Mouse (Mus musculus) cortical plate, adult 2 months (tissue): ENCODE measurements around the gene Sema4d. TPM values are rescaled to one million over a fixed set of nuclear protein-coding genes. Genes with fewer than 3 reads are reported as not detected.
"Not testable (repeated sequence)": the region's sequence is repeated elsewhere in the genome, so short reads cannot be mapped to it uniquely, and the experiment has no call there.

Source experiments
- H3K27ac ChIP-seq: fragments of 200-500 bp; 2 replicates; pipeline ENCODE4 v1.5.1; 2012; ENCODE audit warnings: low read length, control low read depth, inconsistent platforms; ENCODE audit not compliant: insufficient read depth
- H3K4me1 ChIP-seq: fragments of 200-500 bp; 2 replicates; pipeline ENCODE4 v1.6.1; 2011; ENCODE audit warnings: low read length; ENCODE audit not compliant: control insufficient read depth, insufficient read depth
- H3K4me3 ChIP-seq: fragments of 200-500 bp; 2 replicates; pipeline ENCODE4 v1.5.1; 2011; ENCODE audit warnings: mild to moderate bottlenecking, low read length, control low read depth; ENCODE audit not compliant: insufficient read depth
- CTCF ChIP-seq: fragments of 200-500 bp; IDR thresholded peaks from 2 replicates; pipeline ENCODE4 v1.5.1; 2011; ENCODE audit warnings: mild to moderate bottlenecking, control low read depth, low read length; ENCODE audit not compliant: insufficient read depth; ENCODE audit errors: extremely low read depth
- POLR2A ChIP-seq: fragments of 200-500 bp; IDR thresholded peaks from 2 replicates; pipeline ENCODE4 v1.6.1; 2011; ENCODE audit warnings: mild to moderate bottlenecking, low read length, control low read depth; ENCODE audit not compliant: insufficient read depth; ENCODE audit errors: extremely low read depth
- polyA plus RNA-seq: library from polyadenylated mRNA; depleted of rRNA; stranded (reverse); fragments of >200 nt; gene quantifications from 2 replicates; pipeline ENCODE4 v1.2.3, GENCODE M21; 2012

Gene Sema4d
- polyA plus RNA-seq, 1 experiment = 99.9 TPM

DNA sequence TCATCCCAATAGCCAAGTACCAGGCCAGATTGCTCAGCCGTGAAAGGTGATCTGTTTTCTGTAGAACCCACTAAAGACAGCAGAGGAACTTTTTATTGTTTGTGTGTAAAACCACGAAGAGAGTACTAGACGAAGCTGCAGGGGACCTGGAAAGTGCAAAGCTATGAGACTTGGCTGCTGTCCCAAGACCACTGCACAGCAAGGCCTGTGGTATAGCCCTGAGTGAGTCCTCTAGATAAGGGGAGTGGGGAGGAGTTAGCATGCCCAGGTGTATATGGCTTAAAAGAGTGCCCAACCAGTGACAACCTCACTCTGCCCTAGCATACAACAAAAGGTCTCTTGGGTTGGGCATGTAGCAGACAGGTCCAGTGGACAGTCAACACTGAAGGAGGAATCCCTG lies 104.9 kb downstream of the Sema4d start:
- Histone ChIP-seq H3K27ac (no peak overlapping the region), H3K4me3 (no peak overlapping the region), H3K4me1 (no peaks in the 10 kb centered on the region)
- TF ChIP-seq POLR2A = no peak

DNA sequence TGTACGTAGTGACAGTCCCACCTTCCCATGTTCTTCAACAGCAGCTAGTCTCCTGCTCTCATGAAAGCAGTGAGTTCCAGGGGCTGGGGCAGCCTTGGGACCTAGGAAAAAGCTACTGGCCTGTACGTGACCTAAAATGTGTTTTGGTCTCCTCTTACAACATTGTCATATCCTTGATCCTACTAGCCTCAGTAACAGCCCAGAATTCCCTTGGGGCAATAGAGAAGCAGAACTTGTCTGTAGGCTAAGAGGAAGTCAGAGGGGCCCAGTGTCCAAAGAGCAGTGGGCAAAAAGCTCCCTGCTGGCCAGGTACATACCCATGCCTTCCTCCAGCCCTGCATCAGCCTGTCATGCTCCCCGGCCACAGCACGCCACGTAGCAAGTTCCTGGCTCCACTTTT lies 106.6 kb downstream of the Sema4d start:
- no peak overlapping the region for H3K27ac ChIP-seq
- H3K4me3 ChIP-seq = no peak overlapping the region
- no peak for TF ChIP-seq POLR2A
- TF ChIP-seq CTCF = no peak
- H3K4me1 ChIP-seq = no peaks in the 10 kb centered on the region

DNA sequence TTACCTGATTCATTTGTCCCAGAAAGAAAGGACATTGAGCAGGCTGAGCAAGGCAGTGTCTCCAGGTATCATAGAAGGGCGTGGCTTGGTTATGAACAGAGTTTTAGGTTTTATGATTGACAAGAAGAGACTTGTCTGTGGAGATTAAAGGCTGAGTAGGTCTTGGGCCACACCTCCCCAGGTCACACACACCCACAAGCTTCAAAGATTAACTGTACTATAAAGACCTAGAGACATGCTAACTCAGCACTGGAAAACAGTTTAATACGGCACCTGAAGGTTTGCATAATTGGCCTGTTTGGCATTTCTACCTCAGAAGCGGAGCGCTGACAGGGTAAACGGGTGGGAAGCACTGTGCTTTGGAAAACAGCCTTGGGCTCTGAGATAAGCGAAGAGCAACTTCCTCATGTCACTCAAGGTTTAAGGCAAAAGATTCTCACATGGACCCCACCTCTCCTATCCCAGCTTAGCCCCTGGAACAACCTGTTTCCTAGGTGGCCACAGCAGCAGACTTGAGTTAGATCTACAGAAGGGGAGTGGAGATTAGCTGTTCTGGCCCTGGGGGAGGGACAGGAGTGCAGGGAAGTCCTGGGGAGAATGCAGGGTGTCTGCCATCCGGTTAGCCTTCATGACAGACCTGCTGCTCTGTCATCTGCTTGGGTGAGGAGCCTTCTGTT lies 108.1 kb downstream of the Sema4d start:
- Histone ChIP-seq H3K27ac (no peak overlapping the region), H3K4me1 (no peaks in the 10 kb centered on the region), H3K4me3 (no peak overlapping the region)
- TF ChIP-seq POLR2A (no peak), CTCF (no peak)

DNA sequence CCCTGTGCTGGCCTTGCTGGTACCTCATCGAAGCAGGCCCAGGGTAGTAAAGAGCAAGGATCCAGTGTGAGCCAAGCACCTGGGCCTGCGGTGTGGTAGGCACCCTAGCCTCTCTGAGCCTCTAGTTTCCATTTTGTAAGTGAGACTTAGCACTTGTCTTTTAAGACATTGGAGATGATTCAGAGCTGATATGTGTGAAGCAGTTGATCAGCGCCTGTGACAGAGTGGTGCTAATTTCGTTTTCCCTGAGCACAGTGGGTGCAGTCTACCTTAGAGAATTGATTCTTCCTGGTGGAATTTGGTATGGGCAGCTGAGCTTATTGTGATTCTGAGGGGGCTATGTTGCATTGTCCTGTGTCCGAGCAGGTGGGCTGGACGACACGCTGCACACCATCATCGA lies 111.9 kb downstream of the Sema4d start:
- Histone ChIP-seq H3K27ac (no peak overlapping the region), H3K4me1 (no peaks in the 10 kb centered on the region)
- TF ChIP-seq CTCF (no peak), POLR2A (no peak)

DNA sequence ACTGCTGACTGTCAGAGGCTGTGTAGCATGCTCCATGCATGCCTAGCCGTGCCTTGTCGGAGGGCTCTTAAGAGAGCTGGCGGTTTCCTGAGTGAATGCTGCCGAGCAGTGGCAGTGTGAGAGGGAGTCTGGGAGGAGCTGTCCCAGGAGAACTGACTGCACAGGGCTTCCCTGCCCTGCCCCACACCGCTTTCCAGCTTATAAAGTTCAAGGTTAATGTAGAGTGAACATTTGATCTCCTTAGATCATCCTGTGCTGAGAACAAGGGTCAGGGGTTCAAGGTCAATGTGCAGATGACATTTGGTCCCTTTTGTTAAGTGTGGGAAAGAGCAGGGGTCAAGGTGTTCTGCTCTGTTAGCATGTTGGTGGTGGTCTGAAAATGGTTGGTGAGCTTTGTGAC lies 112.5 kb downstream of the Sema4d start:
- Histone ChIP-seq H3K4me3 (no peak overlapping the region), H3K4me1 (no peaks in the 10 kb centered on the region)
- TF ChIP-seq CTCF (no peak), POLR2A (no peak)

More for the DNA sequence above, 111.9 kb downstream of the Sema4d start:
- H3K4me3 ChIP-seq = no peak overlapping the region

DNA sequence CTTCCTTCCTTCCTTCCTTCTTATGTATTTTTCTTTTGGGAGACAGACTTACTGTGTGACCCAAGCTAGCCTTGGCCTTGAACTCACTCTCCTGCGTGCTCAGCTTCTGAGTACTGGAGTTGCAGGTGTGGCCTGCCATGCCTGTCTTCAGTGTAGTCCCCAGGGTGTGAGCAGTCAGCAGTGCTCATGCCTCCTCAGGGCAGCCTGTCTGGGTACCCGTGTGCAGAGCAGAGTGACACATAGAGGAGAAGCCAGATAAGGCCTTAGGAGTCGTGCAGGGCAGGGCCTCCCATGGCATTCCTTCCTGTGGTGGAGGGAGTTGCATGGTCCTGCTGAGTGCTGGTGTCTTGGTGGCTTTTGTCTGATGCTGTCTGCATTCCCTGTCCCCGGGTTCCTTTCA lies 114.2 kb downstream of the Sema4d start:
- Histone ChIP-seq H3K4me3 (no peak overlapping the region), H3K27ac (no peak overlapping the region), H3K4me1 (no peaks in the 10 kb centered on the region)
- TF ChIP-seq CTCF (no peak), POLR2A (no peak)

More for the DNA sequence above, 112.5 kb downstream of the Sema4d start:
- no peak overlapping the region for H3K27ac ChIP-seq

DNA sequence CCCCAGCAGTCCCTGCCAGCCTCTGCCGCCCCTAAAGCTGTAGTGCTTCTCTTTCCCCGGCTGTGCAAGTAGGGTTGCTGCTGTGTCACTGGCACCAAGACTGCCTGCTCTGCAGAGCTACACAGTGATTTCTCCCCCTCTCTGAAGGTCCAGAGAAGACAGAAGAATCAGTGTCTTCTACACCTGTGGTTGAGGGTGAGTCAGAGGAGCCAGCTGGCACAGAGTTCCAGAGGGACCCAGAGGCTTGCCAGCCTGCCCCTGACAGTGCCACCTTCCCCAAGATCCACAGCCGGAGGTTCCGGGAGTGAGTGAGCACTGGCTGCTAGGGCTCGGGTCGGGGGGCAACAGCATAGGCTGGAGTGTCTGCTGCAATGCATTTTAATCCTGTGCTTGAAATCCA lies 114.9 kb downstream of the Sema4d start:
- Histone ChIP-seq H3K4me3 (no peak overlapping the region), H3K4me1 (no peaks in the 10 kb centered on the region), H3K27ac (no peak overlapping the region)
- TF ChIP-seq CTCF = no peak
- no peak for TF ChIP-seq POLR2A

GRCm38 (mm10) chr13:51677630-51678185 lies 115.8 kb downstream of the Sema4d start:
- H3K27ac ChIP-seq = no peak overlapping the region
- no peaks in the 10 kb centered on the region for H3K4me1 ChIP-seq
- TF ChIP-seq POLR2A = no peak
- no peak for TF ChIP-seq CTCF
- H3K4me3 ChIP-seq = no peak overlapping the region

DNA sequence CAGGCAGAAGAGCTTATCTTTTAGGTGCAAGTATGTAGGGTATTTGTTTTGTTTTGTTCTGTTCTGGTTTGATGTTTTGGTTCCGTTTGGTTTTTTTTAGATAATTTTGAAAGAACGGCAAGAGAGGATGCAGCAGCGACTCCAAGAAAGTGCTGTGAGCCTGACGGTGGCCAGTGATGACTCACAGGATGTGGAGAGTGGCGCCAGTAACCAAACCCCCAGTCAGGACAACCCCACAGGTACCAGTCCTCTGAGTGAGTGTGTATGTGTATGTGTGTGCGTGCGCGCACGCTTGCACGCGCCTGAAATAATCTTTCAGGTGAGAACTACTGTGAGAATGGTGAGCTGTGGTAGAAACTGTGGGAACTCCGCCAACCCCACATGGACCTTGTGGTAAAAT lies 116.5 kb downstream of the Sema4d start:
- Histone ChIP-seq H3K27ac (no peak overlapping the region), H3K4me3 (no peak overlapping the region), H3K4me1 (no peaks in the 10 kb centered on the region)
- no peak for TF ChIP-seq POLR2A
- TF ChIP-seq CTCF = no peak

- Histone ChIP-seq H3K4me1 (no peaks in the 10 kb centered on the region), H3K27ac (no peak overlapping the region), H3K4me3 (no peak overlapping the region)
- TF ChIP-seq CTCF = no peak
- no peak for TF ChIP-seq POLR2A
Observed at GRCm38 (mm10) chr13:51676641-51677040, 116.9 kb downstream of the Sema4d start.

GRCm38 (mm10) chr13:51668195-51668594 lies 125.4 kb downstream of the Sema4d start:
- not testable (repeated sequence) for H3K27ac ChIP-seq, H3K4me3 ChIP-seq, H3K4me1 ChIP-seq
